Mouse (Mus musculus) ovary, postnatal 36 days (tissue): ENCODE measurements around the gene Srms.

Experiments
- DNase-seq: peaks from one replicate; pipeline ENCODE4 v3.0.0; 2022; ENCODE audit warnings: low spot score, mixed read lengths

Gene Srms

GRCm38 (mm10) chr2:181213021-181213445 lies at the start of gene Srms:
Gene Srms, minus strand, starts transcription at chr2:181213185.
- DNase-seq, result peak; percentile 15

- DNase-seq, result no peak
Measured at GRCm38 (mm10) chr2:181253248-181253647, 40.3 kb upstream of the Srms start.

- DNase-seq, result no peak
Measured at GRCm38 (mm10) chr2:181251841-181252240, 38.9 kb upstream of the Srms start.

DNA sequence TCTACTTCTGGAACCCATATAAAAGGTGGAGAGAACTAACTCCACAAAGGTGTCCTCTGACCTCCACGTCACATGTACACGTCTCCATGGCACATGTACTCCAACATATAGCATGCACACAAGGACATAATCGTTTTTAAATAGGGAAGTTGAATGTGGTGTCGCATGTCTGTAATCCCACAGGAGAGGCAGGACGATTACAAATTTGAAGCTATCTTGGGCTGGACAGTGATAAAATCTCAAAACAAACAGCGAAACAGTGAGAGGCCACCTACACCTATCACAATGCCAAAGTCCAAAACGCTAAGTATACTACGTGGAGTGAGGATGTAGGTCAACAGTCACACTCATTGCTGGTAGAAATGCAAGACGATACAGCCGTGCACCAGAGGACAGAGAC lies 36.2 kb upstream of the Srms start:
- no peak for DNase-seq

DNA sequence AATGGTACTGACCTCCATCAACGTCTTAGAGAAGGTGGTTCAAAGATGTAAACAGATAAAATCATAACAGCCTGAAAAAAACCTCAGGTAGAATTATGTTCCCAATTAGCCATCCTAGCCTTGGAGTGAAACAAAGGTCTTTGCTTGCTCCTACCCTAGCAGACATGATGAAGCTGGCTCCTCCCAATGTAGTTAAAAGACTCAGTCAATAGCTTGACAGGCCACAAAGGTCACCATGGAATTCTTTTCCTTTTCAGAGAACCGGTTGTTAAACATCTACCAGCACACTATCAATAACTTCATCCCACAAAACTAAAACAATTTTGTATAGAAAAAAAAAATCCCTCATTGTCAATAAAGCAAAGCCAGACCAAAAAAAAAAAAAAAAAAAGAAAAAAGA lies 32.0 kb upstream of the Srms start:
- DNase-seq, result no peak

DNA sequence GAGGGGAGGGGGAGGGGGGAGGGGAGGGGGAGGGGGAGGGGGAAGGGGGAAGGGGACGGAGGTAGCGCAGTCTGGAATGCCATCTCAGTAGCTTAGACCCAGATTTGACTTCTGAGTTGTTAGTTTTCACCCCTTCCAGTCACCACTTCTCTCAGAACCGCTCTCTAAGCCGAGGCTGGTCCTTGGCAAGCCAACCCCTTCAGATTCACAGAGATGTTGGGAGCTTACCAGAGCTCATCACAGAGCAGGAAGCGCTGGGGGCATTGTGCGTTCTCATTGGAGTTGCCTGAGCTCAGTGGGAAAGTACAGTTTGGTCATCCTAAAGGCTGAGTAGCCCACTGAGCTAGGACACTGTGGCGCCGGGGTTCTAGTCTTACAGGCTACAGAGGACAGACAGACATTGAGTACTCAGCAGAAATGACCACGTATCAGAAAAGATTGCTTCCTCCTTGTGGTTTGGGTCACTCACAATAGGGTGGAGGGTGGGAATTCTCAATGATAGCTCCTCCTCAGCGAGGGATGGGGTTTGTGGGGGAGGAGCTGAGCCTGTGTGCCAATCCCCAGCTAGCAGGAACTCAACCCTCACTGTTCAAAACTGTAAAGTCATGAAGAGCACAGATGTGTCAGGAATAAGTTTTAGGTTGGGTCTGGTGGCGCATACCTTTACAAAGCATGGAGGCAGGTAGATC lies 30.9 kb upstream of the Srms start:
- no peak for DNase-seq

GRCm38 (mm10) chr2:181242314-181242665 lies 29.3 kb upstream of the Srms start:
- DNase-seq, result no peak

- peak; percentile 47 for DNase-seq
Measured at GRCm38 (mm10) chr2:181241602-181242313, 28.8 kb upstream of the Srms start, which contains the start of gene Helz2. Gene Helz2, minus strand, starts transcription at chr2:181242027.

GRCm38 (mm10) chr2:181240806-181241440 lies 27.9 kb upstream of the Srms start:
- DNase-seq, result no peak

DNA sequence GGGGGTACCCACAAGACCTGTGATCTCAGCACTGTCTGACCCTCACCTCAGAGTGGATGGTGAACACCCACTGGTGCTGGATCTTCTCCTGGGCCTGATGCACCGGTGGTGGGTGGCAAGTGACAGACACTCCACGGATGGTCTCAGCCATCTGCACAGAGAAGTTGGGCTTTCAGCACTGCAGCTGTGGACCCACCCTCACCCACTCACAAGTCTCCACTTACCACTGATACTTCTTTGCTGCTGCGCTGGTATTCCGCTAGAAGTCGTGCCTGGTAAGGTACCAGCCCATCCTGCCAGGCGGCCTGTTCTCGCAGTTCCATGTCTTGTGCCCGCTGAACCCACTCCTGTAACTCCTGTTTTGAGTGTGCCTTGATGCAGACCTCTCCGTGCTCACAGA lies 26.3 kb upstream of the Srms start:
- no peak for DNase-seq

GRCm38 (mm10) chr2:181238861-181239260 lies 25.9 kb upstream of the Srms start:
- no peak for DNase-seq

DNA sequence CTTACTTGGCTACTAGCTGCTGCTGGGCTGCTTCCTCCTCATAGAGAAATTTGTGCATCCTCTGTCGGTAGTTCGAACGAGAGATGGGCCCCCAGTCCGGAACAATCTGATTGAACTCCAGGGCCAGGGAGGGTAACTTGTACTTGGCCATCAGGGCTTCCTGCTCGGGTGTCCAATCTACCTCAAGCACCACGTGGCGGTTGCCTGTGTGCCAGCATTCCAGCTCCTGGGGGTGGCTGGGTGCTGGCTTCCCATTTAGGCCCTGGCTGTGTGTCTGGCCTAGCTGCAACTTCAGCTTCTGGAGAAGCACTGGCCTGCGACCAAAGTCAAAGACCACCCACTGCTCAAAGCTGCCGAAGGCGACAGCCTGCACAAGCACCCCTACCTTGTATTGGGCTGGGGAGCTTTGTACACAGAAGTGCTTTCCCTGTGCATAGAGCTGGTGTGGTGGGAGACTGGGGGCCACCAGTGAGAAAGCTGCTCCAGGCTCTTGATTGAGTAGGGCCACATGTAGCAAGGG lies 25.2 kb upstream of the Srms start:
- no peak for DNase-seq

DNA sequence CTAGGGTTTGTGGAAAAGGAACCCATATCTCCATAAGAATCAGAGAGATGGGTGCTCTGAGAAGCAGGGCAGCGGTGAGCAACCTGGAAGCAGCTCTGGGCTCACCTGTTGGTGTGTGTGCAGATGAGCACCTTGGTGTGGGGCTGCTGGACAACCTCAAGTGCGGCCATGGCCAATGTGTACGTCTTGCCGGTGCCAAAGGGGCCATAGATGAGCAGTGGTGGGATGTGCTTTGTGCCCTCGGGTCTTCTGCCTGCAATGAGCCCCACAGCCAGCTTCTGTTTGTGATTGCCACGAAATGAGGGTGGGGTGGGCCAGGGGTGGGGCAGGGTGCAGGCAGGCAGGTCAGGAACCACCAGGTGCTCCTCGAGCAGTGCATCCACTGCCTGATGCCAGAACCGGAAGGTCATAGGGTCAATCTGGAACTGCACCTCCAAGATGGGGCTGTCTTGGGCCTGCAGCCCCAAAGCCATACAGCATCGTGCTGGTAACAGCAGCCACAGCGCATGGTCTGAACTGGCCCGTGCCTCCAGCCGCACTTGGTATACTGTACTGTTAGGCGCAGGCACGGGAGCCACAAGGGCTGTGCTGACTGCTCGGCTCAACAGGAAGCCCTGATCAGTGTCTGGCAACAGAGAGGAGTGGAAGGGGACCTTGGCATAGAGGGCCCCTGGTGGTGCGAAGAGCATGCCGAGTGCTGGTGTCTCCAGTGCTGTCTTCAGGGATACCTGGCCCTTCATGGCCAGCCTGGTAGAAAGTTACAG lies 24.4 kb upstream of the Srms start:
- no peak for DNase-seq

- DNase-seq, result no peak
Measured at GRCm38 (mm10) chr2:181235681-181236566, 22.9 kb upstream of the Srms start.

GRCm38 (mm10) chr2:181234680-181235079 lies 21.7 kb upstream of the Srms start:
- DNase-seq, result no peak

- no peak for DNase-seq
Measured at GRCm38 (mm10) chr2:181233443-181233842, 20.5 kb upstream of the Srms start.

DNA sequence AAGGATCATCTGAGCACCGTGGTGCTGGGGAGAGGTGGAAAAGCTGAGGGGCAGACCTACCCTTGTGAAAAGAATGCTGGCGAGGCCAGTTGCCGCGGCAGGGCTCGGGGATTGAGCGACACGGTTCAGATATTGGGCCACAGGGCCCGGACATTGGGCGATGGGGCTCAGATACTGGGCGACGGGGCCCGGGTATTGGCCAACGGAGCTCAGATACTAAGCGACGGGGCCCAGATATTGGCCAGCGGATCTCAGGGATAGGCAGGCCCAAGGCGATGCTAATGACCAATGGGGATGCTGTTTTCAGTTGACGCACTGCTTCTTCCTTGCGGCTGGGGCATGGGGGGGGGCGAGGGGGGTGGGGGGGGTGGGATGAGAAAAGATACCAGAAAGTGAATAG lies 18.2 kb upstream of the Srms start:
- DNase-seq, result no peak

GRCm38 (mm10) chr2:181228335-181228734 lies 15.3 kb upstream of the Srms start:
- no peak for DNase-seq

DNA sequence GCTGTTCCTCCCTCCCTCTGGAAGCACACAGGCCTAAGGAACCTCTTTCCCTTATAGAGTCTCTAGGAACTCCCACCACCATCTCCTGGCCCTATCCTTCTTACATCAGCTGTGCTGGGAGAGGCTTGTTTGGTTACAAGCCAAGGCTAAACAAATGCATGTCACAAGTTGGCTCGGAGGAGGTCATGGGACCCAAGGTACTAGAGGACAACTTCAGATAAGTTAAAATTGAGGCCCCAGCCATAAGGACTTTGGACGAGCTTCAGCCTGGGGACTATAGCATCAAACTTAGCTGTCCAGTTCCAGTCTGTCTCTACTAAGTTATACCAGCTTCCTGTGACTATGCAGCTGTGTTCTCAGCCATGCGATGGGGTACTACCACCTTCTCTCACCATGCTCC lies 14.1 kb upstream of the Srms start:
- DNase-seq, result no peak

- DNase-seq, result no peak
Measured at GRCm38 (mm10) chr2:181224994-181225393, 12.0 kb upstream of the Srms start.

DNA sequence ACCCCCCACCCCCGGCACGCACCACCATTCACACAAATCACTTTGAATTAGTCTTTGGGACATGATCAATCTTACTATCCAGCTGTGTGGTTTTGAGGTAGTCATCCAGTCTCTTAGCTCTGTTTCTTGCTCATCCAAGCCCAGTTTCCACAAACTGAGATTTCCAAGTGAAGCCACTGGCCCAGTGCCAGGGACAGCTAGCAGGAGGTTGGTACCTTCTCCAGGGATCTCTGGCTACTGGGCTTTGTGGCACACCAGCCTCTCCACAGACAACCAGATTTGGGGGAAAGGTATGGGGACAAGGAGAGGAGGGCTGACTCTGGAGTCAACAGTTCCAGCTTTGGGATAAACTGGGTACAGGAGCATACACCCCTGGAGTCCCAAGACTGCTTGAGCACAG lies 7.4 kb upstream of the Srms start:
- DNase-seq, result no peak
